Mouse (Mus musculus) heart, embryonic 14.5 days (tissue): ENCODE results near the gene Srsf5. TPM values are rescaled to one million over a fixed set of nuclear protein-coding genes. Genes with fewer than 3 reads are reported as not detected.

ENCODE experiments used
- ATAC-seq: fragments of 200-750 bp; cut with Nextera tagmentation; 2 replicates; pipeline ENCODE4 v1.8.0; 2017; ENCODE audit warnings: low read depth, moderate TSS enrichment; ENCODE audit not compliant: insufficient number of reproducible peaks, insufficient read depth, low FRiP score
- H3K27ac ChIP-seq, 2 experiments: fragments of 200-500 bp in 1 of 2; fragments of 300-500 bp in 1 of 2; sonication (generic) in 1 of 2; replicated peaks in 1 of 2; 2 replicates each; pipeline ENCODE4 v1.5.1; 2012 to 2014; ENCODE audit warnings: low read depth in 2 of 2, low read length in 2 of 2, control low read depth in 1 of 2, mild to moderate bottlenecking in 1 of 2, mixed read lengths in 1 of 2; ENCODE audit not compliant: control insufficient read depth in 1 of 2, insufficient read depth in 1 of 2
- H3K27me3 ChIP-seq: fragments of 300-500 bp; sonication (generic); 2 replicates; pipeline ENCODE4 v1.6.1; 2014; ENCODE audit warnings: mild to moderate bottlenecking, low read length, control low read depth; ENCODE audit not compliant: control insufficient read depth, insufficient read depth
- H3K36me3 ChIP-seq: fragments of 300-500 bp; sonication (generic); 2 replicates; pipeline ENCODE4 v1.6.1; 2014; ENCODE audit warnings: mild to moderate bottlenecking, control low read depth, low read length, mixed read lengths; ENCODE audit not compliant: control insufficient read depth, insufficient read depth
- H3K4me1 ChIP-seq, 2 experiments: fragments of 200-500 bp in 1 of 2; fragments of 300-500 bp in 1 of 2; sonication (generic) in 1 of 2; 2 replicates each; pipeline ENCODE4 v1.6.1; 2012 to 2014; ENCODE audit warnings: low read length in 2 of 2, control low read depth in 1 of 2, mixed read lengths in 1 of 2; ENCODE audit not compliant: control insufficient read depth in 2 of 2, insufficient read depth in 2 of 2
- H3K4me2 ChIP-seq: fragments of 300-500 bp; sonication (generic); 2 replicates; pipeline ENCODE4 v1.6.1; 2014; ENCODE audit warnings: mild to moderate bottlenecking, low read length
- H3K4me3 ChIP-seq, 2 experiments: fragments of 200-500 bp in 1 of 2; fragments of 300-500 bp in 1 of 2; sonication (generic) in 1 of 2; 2 replicates each; pipeline ENCODE4 v1.5.1; 2012 to 2014; ENCODE audit warnings: low read length in 2 of 2, mild to moderate bottlenecking in 2 of 2, control low read depth in 1 of 2, low read depth in 1 of 2, moderate library complexity in 1 of 2; ENCODE audit not compliant: control insufficient read depth in 1 of 2, insufficient read depth in 1 of 2
- H3K9ac ChIP-seq: fragments of 300-500 bp; sonication (generic); 2 replicates; pipeline ENCODE4 v1.6.1; 2014; ENCODE audit warnings: mild to moderate bottlenecking, low read length
- H3K9me3 ChIP-seq: fragments of 300-500 bp; sonication (generic); 2 replicates; pipeline ENCODE4 v1.6.1; 2016; ENCODE audit warnings: low read length, control low read depth; ENCODE audit not compliant: control insufficient read depth
- WGBS: fragments of 180-500 bp; shearing (Covaris S2); extraction: QIAGEN DNeasy Blood & Tissue Kit; methylation state at CpG from one replicate; pipeline ENCODE4 v1.1.7; 2014; 5-methylcytosine and 5-hydroxymethylcytosine counted together
- polyA plus RNA-seq: library from polyadenylated mRNA; unstranded; fragments of >200 nt; fragmentation: Nextera tagmentation; extraction: Ambion mirVana; gene quantifications from 2 replicates; pipeline ENCODE4 v1.2.1, GENCODE M21; 2014

Srsf5 gene
- polyA plus RNA-seq, 1 experiment from 2014 or later, result 208 TPM

GRCm38 (mm10) chr12:80997652-80998051 lies 52.3 kb downstream of the Srsf5 start:
- no peak for ATAC-seq
- no peak overlapping the region for H3K4me2 ChIP-seq
- H3K27ac ChIP-seq, result no peak overlapping the region
- peaks cover 27% of the 10 kb centered on the region for H3K27me3 ChIP-seq
- H3K36me3 ChIP-seq, result no peaks in the 10 kb centered on the region
- peaks cover 4% of the 10 kb centered on the region; the same call in 1 of the 2 replicates for H3K9me3 ChIP-seq
- H3K9ac ChIP-seq, result no peak overlapping the region
- 74% methylated on average over 4 of the region's 4 CpGs for WGBS
- 0 out of 4 replicates have a peak, but pooled peaks cover 0 to 4% of the 10 kb centered on the region in 2 experiments for H3K4me1 ChIP-seq
- H3K4me3 ChIP-seq, result no peak overlapping the region

DNA sequence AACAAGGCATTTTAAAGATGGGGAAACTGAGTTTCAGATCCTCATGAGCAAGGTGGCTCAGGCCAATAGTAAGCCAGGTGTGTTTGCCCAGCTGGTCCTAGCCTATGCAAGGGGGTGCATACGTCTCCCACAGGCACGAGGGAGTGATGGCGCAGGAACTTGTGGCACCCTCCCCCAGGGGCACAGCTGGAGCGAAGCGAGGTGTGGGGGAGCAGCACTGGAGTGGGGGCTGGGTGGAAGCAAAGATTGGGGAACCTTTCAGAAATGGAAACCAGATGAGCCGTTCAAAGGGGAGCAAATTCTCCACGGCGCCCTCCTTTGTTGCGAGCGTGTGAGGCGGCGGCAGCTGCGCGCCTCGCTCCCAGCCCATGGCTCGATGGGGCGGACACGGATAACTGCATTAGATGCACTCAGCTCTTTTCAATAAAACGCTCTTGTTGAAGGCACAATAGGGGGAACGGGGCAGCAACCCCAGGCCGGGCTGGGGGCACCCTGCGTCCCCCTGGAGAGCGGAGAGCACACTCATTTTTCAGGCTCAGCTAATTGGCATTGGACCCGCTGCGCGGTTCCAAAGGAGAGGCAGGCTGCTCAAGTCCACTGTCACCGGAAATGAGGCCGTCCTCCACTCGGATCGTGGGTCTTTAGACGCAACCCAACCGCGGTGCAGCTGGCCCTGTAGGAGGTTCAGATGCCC lies 53.4 kb downstream of the Srsf5 start:
- H3K4me1 ChIP-seq, result 0 out of 4 replicates have a peak, but pooled peaks cover 0 to 4% of the 10 kb centered on the region in 2 experiments
- H3K4me2 ChIP-seq, result peak overlapping the region; percentile 38
- H3K4me3 ChIP-seq, result peak overlapping the region in 1 of 2 experiments; percentile 12; a peak in 1 of 4 replicates
- peaks cover 4% of the 10 kb centered on the region; the same call in 1 of the 2 replicates for H3K9me3 ChIP-seq
- 5% methylated on average over 33 of the region's 33 CpGs for WGBS
- no peaks in the 10 kb centered on the region for H3K36me3 ChIP-seq
- peaks cover 27% of the 10 kb centered on the region for H3K27me3 ChIP-seq
- H3K9ac ChIP-seq, result no peak overlapping the region
- H3K27ac ChIP-seq, result no peak overlapping the region
- no peak for ATAC-seq

Other genes starting within 250 kb of the Srsf5 start
- gene Ccdc177, start 184.8 kb upstream of the Srsf5 start, polyA plus RNA-seq, result not detected in 2 replicates
- gene Susd6, start 155.0 kb upstream of the Srsf5 start, polyA plus RNA-seq, result 22.3 and 22.5 TPM in 2 replicates
- gene Slc10a1, start 23.2 kb downstream of the Srsf5 start, polyA plus RNA-seq, result 0.58 and 0.74 TPM in 2 replicates
- gene Smoc1, start 81.3 kb downstream of the Srsf5 start, polyA plus RNA-seq, result 8.1 and 8.6 TPM in 2 replicates